Mouse (Mus musculus) fibroblast of lung, adult 2 months (primary cell): ENCODE results near the gene Ace.

Experiments
- DNase-seq: peaks from one replicate; pipeline ENCODE4 v3.0.0-alpha.2; 2011; ENCODE audit warnings: low read depth

Ace gene

GRCm38 (mm10) chr11:105967741-105968574 lies at the start of gene Ace:
Ace (plus strand) TSS chr11:105967945.
- no peak for DNase-seq

- no peak for DNase-seq
Observed at GRCm38 (mm10) chr11:105920098-105920785, 47.5 kb upstream of the Ace start.

GRCm38 (mm10) chr11:105920836-105921235 lies 46.9 kb upstream of the Ace start:
- DNase-seq, result no peak

- DNase-seq, result no peak
Observed at GRCm38 (mm10) chr11:105921275-105921674, 46.5 kb upstream of the Ace start.

GRCm38 (mm10) chr11:105922769-105923663 lies 44.7 kb upstream of the Ace start:
- DNase-seq, result no peak

GRCm38 (mm10) chr11:105927065-105928030 lies 40.4 kb upstream of the Ace start:
- no peak for DNase-seq

GRCm38 (mm10) chr11:105928171-105928570 lies 39.6 kb upstream of the Ace start:
- DNase-seq, result no peak

GRCm38 (mm10) chr11:105931380-105931779 lies 36.4 kb upstream of the Ace start:
- no peak for DNase-seq

- no peak for DNase-seq
Observed at GRCm38 (mm10) chr11:105933746-105934145, 34.0 kb upstream of the Ace start.

- DNase-seq, result peak; percentile 72
Observed at GRCm38 (mm10) chr11:105934303-105934711, 33.4 kb upstream of the Ace start.

- DNase-seq, result no peak
Observed at GRCm38 (mm10) chr11:105934816-105935215, 32.9 kb upstream of the Ace start.

GRCm38 (mm10) chr11:105935496-105935895 lies 32.2 kb upstream of the Ace start:
- no peak for DNase-seq

GRCm38 (mm10) chr11:105936200-105936599 lies 31.5 kb upstream of the Ace start:
- no peak for DNase-seq

- DNase-seq, result no peak
Observed at GRCm38 (mm10) chr11:105936974-105937373, 30.8 kb upstream of the Ace start.

- no peak for DNase-seq
Observed at GRCm38 (mm10) chr11:105938771-105939170, 29.0 kb upstream of the Ace start.

- no peak for DNase-seq
Observed at GRCm38 (mm10) chr11:105941973-105942372, 25.8 kb upstream of the Ace start.

GRCm38 (mm10) chr11:105943133-105944102 lies 24.3 kb upstream of the Ace start:
- no peak for DNase-seq

- DNase-seq, result no peak
Observed at GRCm38 (mm10) chr11:105944126-105944621, 23.6 kb upstream of the Ace start.

GRCm38 (mm10) chr11:105944770-105945672 lies 22.7 kb upstream of the Ace start:
- DNase-seq, result no peak
